Mouse (Mus musculus) brain, embryonic 14.5 days (tissue): ENCODE measurements at regions not wholly inside any gene's neighbourhood (a gene's known extent, or its start where the extent isn't known, plus 50 kb on each side); places are given as distances from the start of the nearest gene placed in this dataset.

Experiments used
- CTCF ChIP-seq: fragments of 200-500 bp; IDR thresholded peaks from 2 replicates; pipeline ENCODE4 v1.5.1; 2012; ENCODE audit warnings: inconsistent platforms, mild to moderate bottlenecking, moderate library complexity, borderline replicate concordance; ENCODE audit not compliant: insufficient read depth, insufficient read length; ENCODE audit errors: extremely low read depth
- POLR2A ChIP-seq: fragments of 200-500 bp; IDR thresholded peaks from 2 replicates; pipeline ENCODE4 v1.6.1; 2012; ENCODE audit warnings: mild to moderate bottlenecking, inconsistent platforms, borderline replicate concordance; ENCODE audit not compliant: poor library complexity, insufficient read depth, insufficient read length, severe bottlenecking; ENCODE audit errors: extremely low read depth

DNA sequence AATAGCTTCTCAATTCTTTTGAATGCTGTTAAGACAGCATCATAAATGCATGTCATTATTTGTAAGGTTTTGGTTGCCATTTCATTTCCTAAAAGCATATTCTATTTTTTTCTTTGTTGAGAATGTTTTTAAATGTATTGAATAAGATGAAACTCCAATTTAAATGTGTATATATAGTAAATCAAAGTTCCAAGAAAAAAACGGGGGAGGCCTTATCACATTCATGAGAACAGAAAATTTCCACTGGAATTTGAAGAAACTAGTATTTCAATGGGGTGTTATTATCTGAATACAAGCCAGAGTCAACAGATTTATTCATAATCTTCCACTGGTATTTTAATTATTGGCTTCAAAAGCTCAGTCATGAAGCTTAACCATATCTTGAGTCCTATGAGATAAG, 672.7 kb downstream of the Cps1 start:
- no peak for TF ChIP-seq CTCF
- no peak for TF ChIP-seq POLR2A
